Mouse (Mus musculus) bone marrow macrophage, adult 2 months (primary cell): ENCODE data around the gene Vmn1r139.
"Not testable (repeated sequence)": the region's sequence is repeated elsewhere in the genome, so short reads cannot be mapped to it uniquely, and the experiment has no call there.

ENCODE experiments used
- CTCF ChIP-seq: IDR thresholded peaks from 2 replicates; pipeline ENCODE4 v1.5.1; 2012; ENCODE audit warnings: low read depth, mild to moderate bottlenecking, low read length, moderate library complexity
- POLR2A ChIP-seq: IDR thresholded peaks from 2 replicates; pipeline ENCODE4 v1.6.1; 2012; ENCODE audit warnings: mild to moderate bottlenecking, low read depth, low read length, borderline replicate concordance

DNA sequence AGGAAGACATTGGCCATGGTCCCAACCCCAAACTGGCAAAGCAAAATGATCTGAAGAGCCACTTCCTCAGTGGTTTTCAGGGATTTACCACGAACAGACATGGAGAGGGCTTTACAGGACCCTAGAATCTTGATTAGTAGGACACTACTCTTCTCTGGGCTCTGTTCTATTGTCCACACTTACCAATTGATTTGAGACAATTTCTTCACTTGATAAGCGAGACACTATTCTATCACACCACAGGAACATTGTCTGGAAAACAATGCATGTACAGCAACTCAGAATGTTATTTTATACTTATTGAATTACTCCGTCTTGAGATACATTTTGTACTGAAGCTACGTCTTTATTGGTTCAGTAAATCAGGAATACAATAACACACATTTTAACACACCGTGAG lies 65.8 kb downstream of the Vmn1r139 start, which contains the start of gene Gm10666:
- TF ChIP-seq CTCF, POLR2A: not testable (repeated sequence)
